Mouse (Mus musculus) midbrain, embryonic 12.5 days (tissue): ENCODE results near the gene Lig4. TPM values are rescaled to one million over a fixed set of nuclear protein-coding genes. Genes with fewer than 3 reads are reported as not detected.

Source experiments
- ATAC-seq: fragments of 200-750 bp; cut with Nextera tagmentation; 2 replicates; pipeline ENCODE4 v1.8.0; 2017; ENCODE audit warnings: low read depth, moderate TSS enrichment, moderate library complexity; ENCODE audit not compliant: low FRiP score
- H3K27ac ChIP-seq: fragments of 300-500 bp; sonication (generic); replicated peaks from 2 replicates; pipeline ENCODE4 v1.5.1; 2016; ENCODE audit warnings: mild to moderate bottlenecking
- H3K27me3 ChIP-seq: fragments of 300-500 bp; sonication (generic); 2 replicates; pipeline ENCODE4 v1.6.1; 2016; ENCODE audit warnings: mild to moderate bottlenecking
- H3K36me3 ChIP-seq: fragments of 300-500 bp; sonication (generic); 2 replicates; pipeline ENCODE4 v1.6.1; 2016
- H3K4me1 ChIP-seq: fragments of 300-500 bp; sonication (generic); 2 replicates; pipeline ENCODE4 v1.6.1; 2016
- H3K4me2 ChIP-seq: fragments of 300-500 bp; sonication (generic); replicated peaks from 2 replicates; pipeline ENCODE4 v1.6.1; 2016; ENCODE audit warnings: mild to moderate bottlenecking, moderate library complexity
- H3K4me3 ChIP-seq: fragments of 300-500 bp; sonication (generic); 2 replicates; pipeline ENCODE4 v1.5.1; 2016; ENCODE audit warnings: mild to moderate bottlenecking
- H3K9ac ChIP-seq: fragments of 300-500 bp; sonication (generic); replicated peaks from 2 replicates; pipeline ENCODE4 v1.6.1; 2016; ENCODE audit warnings: mild to moderate bottlenecking, moderate library complexity
- H3K9me3 ChIP-seq: fragments of 300-500 bp; sonication (generic); 2 replicates; pipeline ENCODE4 v1.6.1; 2016; ENCODE audit warnings: mild to moderate bottlenecking
- WGBS: fragments of 180-500 bp; shearing (Covaris S2); methylation state at CpG from one replicate; pipeline ENCODE4 v1.1.7; 2016; 5-methylcytosine and 5-hydroxymethylcytosine counted together
- polyA plus RNA-seq: library from polyadenylated mRNA; unstranded; fragments of >200 nt; fragmentation: Nextera tagmentation; extraction: Ambion mirVana; gene quantifications from 2 replicates; pipeline ENCODE4 v1.2.1, GENCODE M21; 2016

Gene Lig4
- polyA plus RNA-seq = 9.7 TPM in 2 replicates

GRCm38 (mm10) chr8:9977573-9978314, at the start of gene Lig4, which contains the start of gene Abhd13:
TSS of gene Lig4 (minus strand) at chr8:9977686.
TSS of gene Abhd13 (plus strand) at chr8:9977707.
- peaks cover 34% of the 10 kb centered on the region for H3K4me1 ChIP-seq
- H3K4me2 ChIP-seq = peak within 1 kb of the TSS; percentile 81
- no peaks in the 10 kb centered on the region for H3K27me3 ChIP-seq
- H3K9me3 ChIP-seq = no peaks in the 10 kb centered on the region
- peak within 1 kb of the TSS; percentile 89 for H3K9ac ChIP-seq
- ATAC-seq = peak; percentile 59
- WGBS = under 1% methylated on average over 36 of the region's 68 CpGs
- H3K4me3 ChIP-seq = peak within 1 kb of the TSS; percentile 83
- peaks cover 8% of the 10 kb centered on the region for H3K36me3 ChIP-seq
- peak within 1 kb of the TSS; percentile 81 for H3K27ac ChIP-seq

GRCm38 (mm10) chr8:10017231-10017630, 39.7 kb upstream of the Lig4 start:
- H3K36me3 ChIP-seq = no peaks in the 10 kb centered on the region
- H3K9ac ChIP-seq = no peak overlapping the region
- peaks cover 6% of the 10 kb centered on the region; the same call in 1 of the 2 replicates for H3K27me3 ChIP-seq
- H3K4me3 ChIP-seq = no peak overlapping the region
- H3K9me3 ChIP-seq = no peaks in the 10 kb centered on the region
- H3K4me2 ChIP-seq = no peak overlapping the region
- H3K27ac ChIP-seq = no peak overlapping the region
- WGBS = 87% methylated on average over 3 of the region's 3 CpGs
- no peak for ATAC-seq
- H3K4me1 ChIP-seq = peaks cover 5% of the 10 kb centered on the region; the same call in 1 of the 2 replicates

GRCm38 (mm10) chr8:10016252-10016651, 38.8 kb upstream of the Lig4 start:
- Histone ChIP-seq H3K27ac (no peak overlapping the region), H3K27me3 (peaks cover 6% of the 10 kb centered on the region; the same call in 1 of the 2 replicates), H3K4me3 (no peak overlapping the region), H3K4me1 (peaks cover 5% of the 10 kb centered on the region; the same call in 1 of the 2 replicates), H3K36me3 (no peaks in the 10 kb centered on the region), H3K9ac (no peak overlapping the region), H3K4me2 (no peak overlapping the region), H3K9me3 (no peaks in the 10 kb centered on the region)
- WGBS = 67% methylated on average over 1 of the region's 1 CpGs
- no peak for ATAC-seq

GRCm38 (mm10) chr8:10007660-10008028, 30.2 kb upstream of the Lig4 start:
- peak overlapping the region; percentile 48; the same call in 1 of the 2 replicates for H3K9ac ChIP-seq
- H3K4me3 ChIP-seq = peak overlapping the region; percentile 49
- H3K9me3 ChIP-seq = no peaks in the 10 kb centered on the region
- peak overlapping the region; percentile 71 for H3K4me2 ChIP-seq
- no peak for ATAC-seq
- peaks cover 37% of the 10 kb centered on the region for H3K27me3 ChIP-seq
- WGBS = 36% methylated on average over 6 of the region's 6 CpGs
- H3K4me1 ChIP-seq = no peaks in the 10 kb centered on the region
- H3K36me3 ChIP-seq = no peaks in the 10 kb centered on the region
- no peak overlapping the region for H3K27ac ChIP-seq

- peak; percentile 76 for ATAC-seq
- peak overlapping the region; percentile 49 for H3K4me3 ChIP-seq
- H3K9ac ChIP-seq = peak overlapping the region; percentile 48
- peak overlapping the region; percentile 71 for H3K4me2 ChIP-seq
- H3K27me3 ChIP-seq = peaks cover 37% of the 10 kb centered on the region
- no peak overlapping the region for H3K27ac ChIP-seq
- no peaks in the 10 kb centered on the region for H3K4me1 ChIP-seq
- 7% methylated on average over 29 of the region's 29 CpGs for WGBS
- no peaks in the 10 kb centered on the region for H3K36me3 ChIP-seq
- H3K9me3 ChIP-seq = no peaks in the 10 kb centered on the region
These were observed 29.6 kb upstream of the Lig4 start for GRCm38 (mm10) chr8:10006986-10007659.

- ATAC-seq = no peak
- no peak within 1 kb of the TSS for H3K27ac ChIP-seq
These were observed 28.9 kb upstream of the Lig4 start, which contains the start of gene Tnfsf13b for GRCm38 (mm10) chr8:10006156-10006985. TSS of gene Tnfsf13b (plus strand) at chr8:10006467.

GRCm38 (mm10) chr8:10004115-10004514, 26.6 kb upstream of the Lig4 start:
- Histone ChIP-seq H3K4me1 (no peaks in the 10 kb centered on the region), H3K9ac (no peak overlapping the region), H3K27ac (no peak overlapping the region), H3K27me3 (peaks cover 37% of the 10 kb centered on the region), H3K9me3 (no peaks in the 10 kb centered on the region), H3K4me3 (no peak overlapping the region), H3K4me2 (no peak overlapping the region), H3K36me3 (no peaks in the 10 kb centered on the region)
- WGBS = 84% methylated on average over 7 of the region's 7 CpGs
- ATAC-seq = no peak

More at GRCm38 (mm10) chr8:10006156-10006985, 28.9 kb upstream of the Lig4 start, which contains the start of gene Tnfsf13b:
- H3K4me1 ChIP-seq = no peaks in the 10 kb centered on the region
- H3K4me3 ChIP-seq = peak within 1 kb of the TSS; percentile 49
- H3K36me3 ChIP-seq = no peaks in the 10 kb centered on the region
- H3K9ac ChIP-seq = peak within 1 kb of the TSS; percentile 48
- no peaks in the 10 kb centered on the region for H3K9me3 ChIP-seq
- H3K4me2 ChIP-seq = peak within 1 kb of the TSS; percentile 71
- WGBS = 73% methylated on average over 16 of the region's 16 CpGs
- H3K27me3 ChIP-seq = peaks cover 37% of the 10 kb centered on the region

- Histone ChIP-seq H3K27ac (no peak overlapping the region), H3K27me3 (no peaks in the 10 kb centered on the region), H3K9me3 (no peaks in the 10 kb centered on the region), H3K9ac (no peak overlapping the region), H3K36me3 (peaks cover 11% of the 10 kb centered on the region), H3K4me2 (no peak overlapping the region), H3K4me3 (no peak overlapping the region), H3K4me1 (peaks cover 31% of the 10 kb centered on the region)
- ATAC-seq = no peak
These were observed 2.7 kb upstream of the Lig4 start for GRCm38 (mm10) chr8:9980188-9980587.

- Histone ChIP-seq H3K4me3 (no peak overlapping the region), H3K4me2 (no peak overlapping the region), H3K4me1 (peaks cover 34% of the 10 kb centered on the region), H3K9ac (no peak overlapping the region), H3K36me3 (peaks cover 11% of the 10 kb centered on the region), H3K27me3 (no peaks in the 10 kb centered on the region), H3K27ac (no peak overlapping the region), H3K9me3 (no peaks in the 10 kb centered on the region)
- 84% methylated on average over 1 of the region's 1 CpGs for WGBS
- ATAC-seq = no peak
These were observed 2.3 kb upstream of the Lig4 start for GRCm38 (mm10) chr8:9979746-9980145.

- Histone ChIP-seq H3K27ac (no peak overlapping the region), H3K4me3 (peak overlapping the region; percentile 83)
- WGBS = 62% methylated on average over 18 of the region's 18 CpGs
These were observed 1.2 kb upstream of the Lig4 start for GRCm38 (mm10) chr8:9978475-9979230.

GRCm38 (mm10) chr8:9977016-9977415, 470 bp downstream of the Lig4 start:
- Histone ChIP-seq H3K27me3 (no peaks in the 10 kb centered on the region), H3K9ac (0 out of 2 replicates have a peak overlapping the region, but pooled peaks have one; percentile 89), H3K9me3 (no peaks in the 10 kb centered on the region), H3K4me2 (peak overlapping the region; percentile 81), H3K27ac (no peak overlapping the region), H3K4me3 (peak overlapping the region; percentile 83), H3K4me1 (peaks cover 34% of the 10 kb centered on the region), H3K36me3 (peaks cover 14% of the 10 kb centered on the region)
- WGBS = 42% methylated on average over 15 of the region's 15 CpGs
- ATAC-seq = no peak

More at GRCm38 (mm10) chr8:9978475-9979230, 1.2 kb upstream of the Lig4 start:
- H3K27me3 ChIP-seq = no peaks in the 10 kb centered on the region
- peaks cover 7% of the 10 kb centered on the region for H3K36me3 ChIP-seq
- peak overlapping the region; percentile 81 for H3K4me2 ChIP-seq
- H3K4me1 ChIP-seq = peaks cover 34% of the 10 kb centered on the region
- peak overlapping the region; percentile 89 for H3K9ac ChIP-seq
- ATAC-seq = no peak
- no peaks in the 10 kb centered on the region for H3K9me3 ChIP-seq
